Mouse (Mus musculus) lung, embryonic 15.5 days (tissue): ENCODE measurements around the gene Gli1. TPM values are rescaled to one million over a fixed set of nuclear protein-coding genes. Genes with fewer than 3 reads are reported as not detected.

Experiments used
- ATAC-seq: fragments of 200-750 bp; cut with Nextera tagmentation; 2 replicates; pipeline ENCODE4 v1.8.0; 2017; ENCODE audit warnings: moderate number of reproducible peaks, borderline replicate concordance; ENCODE audit not compliant: low FRiP score, low TSS enrichment; ENCODE audit errors: extremely low read depth
- H3K27ac ChIP-seq: fragments of 300-500 bp; sonication (generic); 2 replicates; pipeline ENCODE4 v1.5.1; 2015; ENCODE audit warnings: moderate library complexity, mild to moderate bottlenecking, inconsistent platforms
- H3K27me3 ChIP-seq: fragments of 300-500 bp; sonication (generic); 2 replicates; pipeline ENCODE4 v1.6.1; 2015; ENCODE audit warnings: inconsistent platforms
- H3K36me3 ChIP-seq: fragments of 300-500 bp; sonication (generic); 2 replicates; pipeline ENCODE4 v1.6.1; 2015; ENCODE audit warnings: inconsistent platforms
- H3K4me1 ChIP-seq: fragments of 300-500 bp; sonication (generic); 2 replicates; pipeline ENCODE4 v1.6.1; 2015; ENCODE audit warnings: inconsistent platforms
- H3K4me2 ChIP-seq: fragments of 300-500 bp; sonication (generic); 2 replicates; pipeline ENCODE4 v1.6.1; 2015; ENCODE audit warnings: inconsistent platforms, mild to moderate bottlenecking, moderate library complexity
- H3K4me3 ChIP-seq: fragments of 300-500 bp; sonication (generic); 2 replicates; pipeline ENCODE4 v1.5.1; 2015; ENCODE audit warnings: mild to moderate bottlenecking, inconsistent platforms
- H3K9ac ChIP-seq: fragments of 300-500 bp; sonication (generic); 2 replicates; pipeline ENCODE4 v1.6.1; 2015; ENCODE audit warnings: inconsistent platforms
- H3K9me3 ChIP-seq: fragments of 300-500 bp; sonication (generic); 2 replicates; pipeline ENCODE4 v1.6.1; 2016; ENCODE audit warnings: inconsistent platforms
- WGBS: fragments of 180-500 bp; shearing (Covaris S2); methylation state at CpG from one replicate; pipeline ENCODE4 v1.1.7; 2015; 5-methylcytosine and 5-hydroxymethylcytosine counted together
- polyA plus RNA-seq: library from polyadenylated mRNA; unstranded; fragments of >200 nt; fragmentation: Nextera tagmentation; extraction: Ambion mirVana; gene quantifications from 2 replicates; pipeline ENCODE4 v1.2.1, GENCODE M21; 2015

The Gli1 gene
- polyA plus RNA-seq: 10.4 and 11.5 TPM in 2 replicates

- peaks cover 17% of the 10 kb centered on the region for H3K27me3 ChIP-seq
- H3K4me2 ChIP-seq: peak within 1 kb of the TSS; percentile 97
- H3K9me3 ChIP-seq: no peaks in the 10 kb centered on the region
- peaks cover 1% of the 10 kb centered on the region for H3K36me3 ChIP-seq
- peak within 1 kb of the TSS; percentile 98 for H3K27ac ChIP-seq
- ATAC-seq: peak; percentile 36; the same call in 1 of the 2 replicates
- under 1% methylated on average over 29 of the region's 29 CpGs for WGBS
- H3K9ac ChIP-seq: peak within 1 kb of the TSS; percentile 49
- peaks cover 26% of the 10 kb centered on the region for H3K4me1 ChIP-seq
- peak within 1 kb of the TSS; percentile 61 for H3K4me3 ChIP-seq
Observed at GRCm38 (mm10) chr10:127341891-127342639, at the start of gene Gli1. Gene Gli1, minus strand, starts transcription at chr10:127341974.

GRCm38 (mm10) chr10:127381743-127382134, 40.0 kb upstream of the Gli1 start:
- H3K4me1 ChIP-seq: peaks cover 11% of the 10 kb centered on the region
- no peak for ATAC-seq
- H3K4me2 ChIP-seq: peak overlapping the region; percentile 55
- H3K9ac ChIP-seq: peak overlapping the region; percentile 58
- H3K27me3 ChIP-seq: no peaks in the 10 kb centered on the region
- H3K27ac ChIP-seq: peak overlapping the region; percentile 95
- H3K4me3 ChIP-seq: peak overlapping the region; percentile 67
- H3K36me3 ChIP-seq: no peaks in the 10 kb centered on the region
- 46% methylated on average over 2 of the region's 2 CpGs for WGBS
- no peaks in the 10 kb centered on the region for H3K9me3 ChIP-seq

- peak overlapping the region; percentile 67 for H3K4me3 ChIP-seq
- no peaks in the 10 kb centered on the region for H3K27me3 ChIP-seq
- peaks cover 11% of the 10 kb centered on the region for H3K4me1 ChIP-seq
- H3K9ac ChIP-seq: peak overlapping the region; percentile 58
- under 1% methylated on average over 13 of the region's 79 CpGs for WGBS
- no peaks in the 10 kb centered on the region for H3K36me3 ChIP-seq
- peak overlapping the region; percentile 95 for H3K27ac ChIP-seq
- no peaks in the 10 kb centered on the region for H3K9me3 ChIP-seq
- peak overlapping the region; percentile 55 for H3K4me2 ChIP-seq
- peak; percentile 87 for ATAC-seq
Observed at GRCm38 (mm10) chr10:127380767-127381742, 39.3 kb upstream of the Gli1 start.

- Histone ChIP-seq H3K27ac (peak within 1 kb of the TSS; percentile 95), H3K36me3 (no peaks in the 10 kb centered on the region), H3K4me2 (peak within 1 kb of the TSS; percentile 57), H3K4me3 (peak within 1 kb of the TSS; percentile 67), H3K9ac (peak within 1 kb of the TSS; percentile 58), H3K4me1 (peaks cover 11% of the 10 kb centered on the region), H3K27me3 (no peaks in the 10 kb centered on the region), H3K9me3 (no peaks in the 10 kb centered on the region)
- ATAC-seq: peak; percentile 99
- under 1% methylated on average over 25 of the region's 53 CpGs for WGBS
Observed at GRCm38 (mm10) chr10:127380251-127380691, 38.5 kb upstream of the Gli1 start, which contains the start of gene R3hdm2. Gene R3hdm2, plus strand, starts transcription at chr10:127380327.

- H3K9me3 ChIP-seq: no peaks in the 10 kb centered on the region
- 83% methylated on average over 8 of the region's 8 CpGs for WGBS
- peak overlapping the region; percentile 57 for H3K4me2 ChIP-seq
- no peak for ATAC-seq
- H3K27ac ChIP-seq: peak overlapping the region; percentile 95
- peaks cover 11% of the 10 kb centered on the region for H3K4me1 ChIP-seq
- H3K9ac ChIP-seq: peak overlapping the region; percentile 58; the same call in 1 of the 2 replicates
- H3K4me3 ChIP-seq: peak overlapping the region; percentile 67
- H3K27me3 ChIP-seq: no peaks in the 10 kb centered on the region
- H3K36me3 ChIP-seq: no peaks in the 10 kb centered on the region
Observed at GRCm38 (mm10) chr10:127379654-127380053, 37.9 kb upstream of the Gli1 start.

- Histone ChIP-seq H3K4me2 (no peak overlapping the region), H3K4me3 (no peak overlapping the region), H3K27ac (no peak overlapping the region), H3K27me3 (no peaks in the 10 kb centered on the region), H3K9me3 (no peaks in the 10 kb centered on the region), H3K4me1 (peaks cover 9% of the 10 kb centered on the region), H3K9ac (no peak overlapping the region), H3K36me3 (no peaks in the 10 kb centered on the region)
- 39% methylated on average over 3 of the region's 3 CpGs for WGBS
- no peak for ATAC-seq
Observed at GRCm38 (mm10) chr10:127377700-127378099, 35.9 kb upstream of the Gli1 start.

- 75% methylated on average over 2 of the region's 2 CpGs for WGBS
- Histone ChIP-seq H3K27ac (no peak overlapping the region), H3K27me3 (no peaks in the 10 kb centered on the region), H3K9ac (no peak overlapping the region), H3K4me3 (no peak overlapping the region), H3K9me3 (no peaks in the 10 kb centered on the region), H3K36me3 (no peaks in the 10 kb centered on the region), H3K4me2 (no peak overlapping the region), H3K4me1 (no peaks in the 10 kb centered on the region)
- no peak for ATAC-seq
Observed at GRCm38 (mm10) chr10:127371023-127371422, 29.2 kb upstream of the Gli1 start.

GRCm38 (mm10) chr10:127369834-127370820, 28.4 kb upstream of the Gli1 start, which contains the start of gene Inhbc:
Gene Inhbc, minus strand, starts transcription at chr10:127370431.
- no peaks in the 10 kb centered on the region for H3K36me3 ChIP-seq

GRCm38 (mm10) chr10:127368273-127368672, 26.5 kb upstream of the Gli1 start:
- H3K9ac ChIP-seq: no peak overlapping the region
- no peaks in the 10 kb centered on the region for H3K27me3 ChIP-seq
- no peak overlapping the region for H3K4me3 ChIP-seq
- H3K4me2 ChIP-seq: no peak overlapping the region
- no peak for ATAC-seq
- no peaks in the 10 kb centered on the region for H3K9me3 ChIP-seq
- H3K27ac ChIP-seq: no peak overlapping the region
- H3K36me3 ChIP-seq: no peaks in the 10 kb centered on the region
- no peaks in the 10 kb centered on the region for H3K4me1 ChIP-seq
- 66% methylated on average over 2 of the region's 2 CpGs for WGBS

More at GRCm38 (mm10) chr10:127369834-127370820, 28.4 kb upstream of the Gli1 start, which contains the start of gene Inhbc:
- ATAC-seq: no peak
- Histone ChIP-seq H3K27ac (no peak within 1 kb of the TSS), H3K4me1 (no peaks in the 10 kb centered on the region), H3K9me3 (no peaks in the 10 kb centered on the region), H3K4me3 (no peak within 1 kb of the TSS), H3K4me2 (no peak within 1 kb of the TSS), H3K9ac (no peak within 1 kb of the TSS), H3K27me3 (no peaks in the 10 kb centered on the region)
- WGBS: 65% methylated on average over 22 of the region's 22 CpGs

- no peak for ATAC-seq
- Histone ChIP-seq H3K36me3 (no peaks in the 10 kb centered on the region), H3K9ac (no peak overlapping the region), H3K27me3 (no peaks in the 10 kb centered on the region), H3K4me2 (no peak overlapping the region), H3K27ac (no peak overlapping the region), H3K9me3 (no peaks in the 10 kb centered on the region), H3K4me1 (no peaks in the 10 kb centered on the region), H3K4me3 (no peak overlapping the region)
- WGBS: 79% methylated on average over 5 of the region's 5 CpGs
Observed at GRCm38 (mm10) chr10:127367116-127367515, 25.3 kb upstream of the Gli1 start.

GRCm38 (mm10) chr10:127360714-127361113, 18.9 kb upstream of the Gli1 start:
- Histone ChIP-seq H3K9ac (no peak overlapping the region), H3K27me3 (no peaks in the 10 kb centered on the region), H3K4me3 (no peak overlapping the region), H3K36me3 (no peaks in the 10 kb centered on the region), H3K4me2 (no peak overlapping the region), H3K4me1 (no peaks in the 10 kb centered on the region), H3K27ac (no peak overlapping the region), H3K9me3 (no peaks in the 10 kb centered on the region)
- WGBS: 82% methylated on average over 3 of the region's 3 CpGs
- ATAC-seq: no peak
